Mouse (Mus musculus): ENCODE results near the gene Fam172a.

DNA sequence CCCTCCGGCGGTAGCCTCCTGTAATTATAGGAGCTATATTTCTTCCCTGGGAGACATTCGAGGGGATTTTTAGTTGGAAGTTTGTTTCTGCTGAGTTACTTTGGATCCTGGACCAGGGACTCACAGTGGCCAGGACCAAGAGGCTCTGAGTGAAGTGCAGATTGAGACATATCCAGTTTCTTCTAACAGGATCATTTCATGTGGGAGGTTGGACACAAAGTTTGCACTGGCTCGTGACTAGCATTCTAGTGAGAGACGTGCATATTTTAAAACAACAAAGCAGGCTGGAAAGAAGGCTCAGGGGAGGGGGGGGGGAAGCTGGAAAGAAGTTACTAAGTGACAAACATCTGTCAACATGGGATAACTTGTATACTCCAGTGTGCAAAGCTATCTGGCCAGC is 481.2 kb downstream of the Fam172a start:
- no peak for TF ChIP-seq POLR2A (IDR thresholded peaks at IDR 0.05; ENCODE audit: borderline replicate concordance, insufficient read depth, low read length)
- TF ChIP-seq CTCF (IDR thresholded peaks at IDR 0.05; ENCODE audit: borderline replicate concordance, insufficient read depth, low read depth, low read length), result no peak

All from cerebellum, adult 2 months (tissue).